24 mouse cellular contexts compared by ENCODE assay signal in genomic region chr11:118987999-118988398, GRCm38 (mm10). TPM values are rescaled to one million over a fixed set of nuclear protein-coding genes. Genes with fewer than 3 reads are reported as not detected.
DNase-seq lines count a peak whose midpoint lies in the region; ATAC-seq and TF ChIP-seq lines count a peak whose summit lies in the region.
"Had no signal": no experiment of that assay in that cellular context is flagged by ENCODE, and none has a peak within 500 bp of the region (broad histone marks: within the 10 kb centered on the region; RNA-seq: fewer than 3 reads in every experiment).

TSS of gene Enpp7 (plus strand) at chr11:118988188.

- WGBS in intestine, postnatal 0 days: 71% methylated on average over 10 of the region's 10 CpGs
- WGBS in intestine, embryonic 16.5 days: 82% methylated on average over 10 of the region's 10 CpGs
- WGBS in kidney, embryonic 15.5 days: 91% methylated on average over 10 of the region's 10 CpGs
- 68% methylated on average over 10 of the region's 10 CpGs for WGBS in small intestine, adult 2 months
- 91% methylated on average over 10 of the region's 10 CpGs for WGBS in hindbrain, embryonic 14.5 days

- no peak within 1 kb of the TSS; the same call in 1 of the 2 replicates for H3K4me2 ChIP-seq in intestine, postnatal 0 days (replicated peaks; ENCODE audit: low read depth)
- H3K4me2 ChIP-seq in intestine, embryonic 16.5 days (ENCODE audit: low read depth, low read length): no peak within 1 kb of the TSS
- no peak within 1 kb of the TSS for H3K4me2 ChIP-seq in kidney, embryonic 15.5 days
- H3K4me2 ChIP-seq in hindbrain, embryonic 14.5 days (replicated peaks): no peak within 1 kb of the TSS
- H3K4me2 ChIP-seq: embryonic facial prominence, embryonic 12.5 days; forebrain, embryonic 12.5 days; heart, embryonic 11.5 days; heart, embryonic 15.5 days; hindbrain, embryonic 13.5 days had no signal

- TF ChIP-seq POLR2A in small intestine, adult 2 months (IDR thresholded peaks at IDR 0.05; ENCODE audit: low read depth, low read length): peak; percentile 63; the same call in 1 of the 2 replicates

- ATAC-seq in intestine, postnatal 0 days: peak; percentile 71
- ATAC-seq in intestine, embryonic 16.5 days: no peak
- no peak for ATAC-seq in kidney, embryonic 15.5 days (replicated peaks; ENCODE audit: low FRiP score)
- no peak for ATAC-seq in hindbrain, embryonic 14.5 days (ENCODE audit: low FRiP score)
- ATAC-seq: CD4-positive, CD25-positive, alpha-beta regulatory T cell, adult 4 months; forebrain, embryonic 16.5 days had no signal

- H3K4me1 ChIP-seq in intestine, postnatal 0 days (replicated peaks; ENCODE audit: control insufficient read depth, insufficient read depth, low read length): no peaks in the 10 kb centered on the region
- peaks cover 11% of the 10 kb centered on the region for H3K4me1 ChIP-seq in intestine, embryonic 16.5 days (ENCODE audit: control insufficient read depth, insufficient read depth, low read length)
- H3K4me1 ChIP-seq in kidney, embryonic 15.5 days: no peaks in the 10 kb centered on the region
- H3K4me1 ChIP-seq in small intestine, adult 2 months (ENCODE audit: control insufficient read depth, insufficient read depth, insufficient read length, low read length): peaks cover 25% of the 10 kb centered on the region; the same call in 1 of the 2 replicates
- H3K4me1 ChIP-seq in hindbrain, embryonic 14.5 days (replicated peaks; ENCODE audit: control insufficient read depth, insufficient read depth, low read length): 0 out of 2 replicates have a peak, but pooled peaks cover 1% of the 10 kb centered on the region
- H3K4me1 ChIP-seq: embryonic facial prominence, embryonic 12.5 days; heart, embryonic 15.5 days had no signal

- DNase-seq in kidney, adult 8-10 months: peak; percentile 30 to 32
- DNase-seq in cerebellum, adult 9-10 months: no peak
- DNase-seq in hindbrain, embryonic 14.5 days (ENCODE audit: low spot score): no peak
- DNase-seq: adrenal gland, postnatal 10 days; B cell, adult 2 months; cerebellum, adult 11 months; cerebellum, adult 8-10 months; cerebellum, postnatal 25 days; gastrocnemius, postnatal 14 days; heart, adult 2 months; heart, postnatal 14 days had no signal

- no peaks in the 10 kb centered on the region for H3K9me3 ChIP-seq in intestine, postnatal 0 days (ENCODE audit: control insufficient read depth)
- H3K9me3 ChIP-seq in intestine, embryonic 16.5 days (ENCODE audit: control insufficient read depth, low read length): no peaks in the 10 kb centered on the region
- H3K9me3 ChIP-seq in kidney, embryonic 15.5 days (replicated peaks): no peaks in the 10 kb centered on the region
- H3K9me3 ChIP-seq in hindbrain, embryonic 14.5 days (ENCODE audit: control insufficient read depth, low read length): no peaks in the 10 kb centered on the region
- H3K9me3 ChIP-seq: embryonic facial prominence, embryonic 12.5 days; forebrain, embryonic 12.5 days; heart, embryonic 15.5 days; hindbrain, embryonic 13.5 days had no signal

- no peaks in the 10 kb centered on the region; the same call in 1 of the 2 replicates for H3K36me3 ChIP-seq in intestine, postnatal 0 days (ENCODE audit: control insufficient read depth, insufficient read depth)
- H3K36me3 ChIP-seq in intestine, embryonic 16.5 days (ENCODE audit: control insufficient read depth, insufficient read depth, low read length): no peaks in the 10 kb centered on the region
- H3K36me3 ChIP-seq in kidney, embryonic 15.5 days: no peaks in the 10 kb centered on the region
- peaks cover 18% of the 10 kb centered on the region for H3K36me3 ChIP-seq in small intestine, adult 2 months (ENCODE audit: control insufficient read depth, insufficient read depth, low read length)
- H3K36me3 ChIP-seq in hindbrain, embryonic 14.5 days (replicated peaks; ENCODE audit: control insufficient read depth, insufficient read depth): no peaks in the 10 kb centered on the region
- H3K36me3 ChIP-seq: embryonic facial prominence, embryonic 12.5 days; forebrain, embryonic 12.5 days; G1E; heart, embryonic 15.5 days; hindbrain, embryonic 13.5 days had no signal

- no peak for TF ChIP-seq CTCF in intestine, postnatal 0 days (IDR thresholded peaks at IDR 0.05; ENCODE audit: low read depth)
- no peak for TF ChIP-seq CTCF in small intestine, adult 2 months (IDR thresholded peaks at IDR 0.05; ENCODE audit: extremely low read depth, insufficient read length, insufficient replicate concordance, low read depth, low read length)

- H3K27me3 ChIP-seq in intestine, postnatal 0 days (replicated peaks; ENCODE audit: control insufficient read depth, insufficient read depth, low read length): no peaks in the 10 kb centered on the region
- H3K27me3 ChIP-seq in intestine, embryonic 16.5 days (replicated peaks; ENCODE audit: control insufficient read depth, insufficient read depth, low read length): no peaks in the 10 kb centered on the region
- H3K27me3 ChIP-seq in kidney, embryonic 15.5 days: peaks cover 4% of the 10 kb centered on the region; the same call in 1 of the 2 replicates
- H3K27me3 ChIP-seq in small intestine, adult 2 months (ENCODE audit: control insufficient read depth, insufficient read depth, low read length): no peaks in the 10 kb centered on the region
- H3K27me3 ChIP-seq in hindbrain, embryonic 14.5 days (ENCODE audit: control insufficient read depth, insufficient read depth, low read length): no peaks in the 10 kb centered on the region
- H3K27me3 ChIP-seq: hindbrain, embryonic 13.5 days had no signal

- H3K27ac ChIP-seq in intestine, postnatal 0 days (ENCODE audit: low read depth, low read length): peak within 1 kb of the TSS; percentile 47; the same call in 1 of the 2 replicates
- H3K27ac ChIP-seq in intestine, embryonic 16.5 days (ENCODE audit: low read length): no peak within 1 kb of the TSS
- no peak within 1 kb of the TSS for H3K27ac ChIP-seq in kidney, embryonic 15.5 days
- H3K27ac ChIP-seq in small intestine, adult 2 months (ENCODE audit: insufficient read depth, low read depth, low read length): peak within 1 kb of the TSS; percentile 74
- no peak within 1 kb of the TSS for H3K27ac ChIP-seq in hindbrain, embryonic 14.5 days
- H3K27ac ChIP-seq: embryonic facial prominence, embryonic 12.5 days; forebrain, embryonic 12.5 days; heart, adult 2 months; heart, embryonic 15.5 days; hindbrain, embryonic 13.5 days had no signal

- H3K4me3 ChIP-seq in intestine, postnatal 0 days (ENCODE audit: low read depth, low read length): no peak within 1 kb of the TSS
- H3K4me3 ChIP-seq in intestine, embryonic 16.5 days (ENCODE audit: low read length): no peak within 1 kb of the TSS
- H3K4me3 ChIP-seq in kidney, embryonic 15.5 days (replicated peaks): no peak within 1 kb of the TSS
- peak within 1 kb of the TSS; percentile 52 for H3K4me3 ChIP-seq in small intestine, adult 2 months (ENCODE audit: low read depth, low read length)
- H3K4me3 ChIP-seq in hindbrain, embryonic 14.5 days (replicated peaks; ENCODE audit: low read length): no peak within 1 kb of the TSS
- H3K4me3 ChIP-seq: embryonic facial prominence, embryonic 12.5 days; forebrain, embryonic 12.5 days; heart, adult 2 months; heart, embryonic 15.5 days; hindbrain, embryonic 13.5 days had no signal

- H3K9ac ChIP-seq in intestine, postnatal 0 days (ENCODE audit: low read depth, low read length): no peak within 1 kb of the TSS
- no peak within 1 kb of the TSS for H3K9ac ChIP-seq in intestine, embryonic 16.5 days (ENCODE audit: low read depth, low read length)
- H3K9ac ChIP-seq in kidney, embryonic 15.5 days: no peak within 1 kb of the TSS
- no peak within 1 kb of the TSS for H3K9ac ChIP-seq in hindbrain, embryonic 14.5 days
- H3K9ac ChIP-seq: embryonic facial prominence, embryonic 12.5 days; forebrain, embryonic 12.5 days; heart, embryonic 15.5 days; hindbrain, embryonic 13.5 days had no signal

RNA-seq across cellular contexts. Expression of gene Enpp7, which starts in this region (rescaled TPM):
- polyA plus RNA-seq in intestine, postnatal 0 days (2015; fragmentation: Nextera tagmentation; extraction: Ambion mirVana): 30.9 and 32.3 TPM in 2 replicates
- 0.57 and 1.7 TPM in 2 replicates for polyA plus RNA-seq in intestine, embryonic 16.5 days (2015; fragmentation: Nextera tagmentation; extraction: Ambion mirVana)
- not detected in 2 replicates for polyA plus RNA-seq in kidney, embryonic 15.5 days (2015; fragmentation: Nextera tagmentation; extraction: Ambion mirVana)
- 10.8 and 2,214 TPM in 2 replicates for polyA plus RNA-seq in small intestine, adult 2 months (2012; rRNA removed)
- polyA plus RNA-seq in hindbrain, embryonic 14.5 days (2014; fragmentation: Nextera tagmentation; extraction: Ambion mirVana): not detected in 2 replicates
- polyA plus RNA-seq: CD4-positive, CD25-positive, alpha-beta regulatory T cell, adult 4 months; cortical plate, adult 2 months; embryonic facial prominence, embryonic 12.5 days; forebrain, embryonic 12.5 days; forebrain, embryonic 16.5 days; G1E; heart, adult 2 months; heart, embryonic 11.5 days; heart, embryonic 15.5 days; hindbrain, embryonic 13.5 days had no signal

Comparison
In these comparisons a context has a peak if more than half of its experiments do, and no peak if none do; other contexts are left out.
1. H3K27ac ChIP-seq: peak in intestine, postnatal 0 days (single experiment) and small intestine, adult 2 months (single experiment); none in intestine, embryonic 16.5 days (single experiment), kidney, embryonic 15.5 days (single experiment) and hindbrain, embryonic 14.5 days (single experiment).
2. DNase-seq: peak in kidney, adult 8-10 months (2 of 2); none in cerebellum, adult 9-10 months (single experiment) and hindbrain, embryonic 14.5 days (single experiment).